Mouse (Mus musculus): Measurements from ENCODE around the gene 6030452D12Rik. TPM values are rescaled to one million over a fixed set of nuclear protein-coding genes. Genes with fewer than 3 reads are reported as not detected.

6030452D12Rik gene
- polyA plus RNA-seq, 1 experiment from 2014 or later = not detected

DNA sequence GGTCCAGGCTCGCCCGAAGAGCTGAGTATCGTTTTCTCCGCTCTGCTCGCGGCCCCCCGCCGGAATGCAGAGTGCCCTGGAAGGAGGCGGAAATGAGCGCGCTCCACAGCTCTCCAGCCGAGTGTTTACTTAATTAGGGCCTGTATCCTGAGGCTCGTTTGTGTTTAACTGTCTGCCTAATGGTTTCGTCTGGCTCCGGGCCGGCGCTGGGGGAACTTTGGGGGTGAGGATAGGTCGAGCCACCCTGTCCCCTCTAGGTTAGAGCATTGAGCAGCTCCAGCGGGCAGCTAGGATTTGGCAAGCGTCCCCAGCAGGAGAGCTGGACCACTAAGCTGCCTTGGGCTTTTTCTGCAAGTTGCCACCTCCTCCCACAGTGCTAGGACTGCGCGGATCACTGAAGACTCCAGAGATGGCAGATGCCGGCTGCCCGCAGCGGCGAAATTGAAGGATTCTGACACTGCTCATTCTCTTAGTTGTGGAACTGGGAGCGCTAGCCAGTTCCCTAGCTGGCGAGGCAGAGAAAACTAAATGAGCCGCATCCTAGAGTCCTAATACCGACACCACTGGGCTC is 7.5 kb downstream of the 6030452D12Rik start:
- peaks cover 7% of the 10 kb centered on the region; the same call in 1 of the 2 replicates for H3K4me1 ChIP-seq (replicated peaks; ENCODE audit: control insufficient read depth, insufficient read depth)
- TF ChIP-seq EP300 (optimal IDR thresholded peaks at IDR 0.05) (no peak), CTCF (IDR thresholded peaks at IDR 0.05; ENCODE audit: low read depth) (no peak)
- H3K4me2 ChIP-seq (replicated peaks; ENCODE audit: low read depth) = peak overlapping the region; percentile 60
- peak overlapping the region; percentile 63 for H3K27ac ChIP-seq (replicated peaks)
- no peaks in the 10 kb centered on the region for H3K36me3 ChIP-seq (ENCODE audit: control insufficient read depth, insufficient read depth, low read length)
- 6% methylated on average over 30 of the region's 30 CpGs for WGBS
- peak overlapping the region; percentile 22; the same call in 1 of the 2 replicates for H3K4me3 ChIP-seq (ENCODE audit: low read depth, low read length)
- ATAC-seq (ENCODE audit: low FRiP score, low TSS enrichment) = peak; percentile 48; the same call in 1 of the 2 replicates
- peak overlapping the region; percentile 54 for H3K9ac ChIP-seq (ENCODE audit: low read length)
- peak; percentile 61 for DNase-seq (ENCODE audit: low spot score)
- no peaks in the 10 kb centered on the region for H3K27me3 ChIP-seq (ENCODE audit: control insufficient read depth, insufficient read depth, low read length)
- no peaks in the 10 kb centered on the region for H3K9me3 ChIP-seq (ENCODE audit: control insufficient read depth, low read length)

GRCm38 (mm10) chr8:106508456-106508855 is 8.1 kb downstream of the 6030452D12Rik start:
- Histone ChIP-seq H3K36me3 (ENCODE audit: control insufficient read depth, insufficient read depth, low read length) (no peaks in the 10 kb centered on the region), H3K4me2 (replicated peaks; ENCODE audit: low read depth) (no peak overlapping the region), H3K9me3 (ENCODE audit: control insufficient read depth, low read length) (no peaks in the 10 kb centered on the region), H3K27ac (replicated peaks) (no peak overlapping the region; the same call in 1 of the 2 replicates), H3K4me1 (replicated peaks; ENCODE audit: control insufficient read depth, insufficient read depth) (peaks cover 7% of the 10 kb centered on the region; the same call in 1 of the 2 replicates), H3K4me3 (ENCODE audit: low read depth, low read length) (no peak overlapping the region), H3K27me3 (ENCODE audit: control insufficient read depth, insufficient read depth, low read length) (no peaks in the 10 kb centered on the region), H3K9ac (ENCODE audit: low read length) (no peak overlapping the region)
- TF ChIP-seq CTCF (IDR thresholded peaks at IDR 0.05; ENCODE audit: low read depth) = no peak
- no peak for TF ChIP-seq EP300 (optimal IDR thresholded peaks at IDR 0.05)
- WGBS = 51% methylated on average over 3 of the region's 3 CpGs
- no peak for ATAC-seq (ENCODE audit: low FRiP score, low TSS enrichment)
- no peak for DNase-seq (ENCODE audit: low spot score)

- H3K4me3 ChIP-seq (ENCODE audit: low read depth, low read length) = no peak overlapping the region
- DNase-seq (ENCODE audit: low spot score) (no peak), ATAC-seq (ENCODE audit: low FRiP score, low TSS enrichment) (no peak)
- no peak overlapping the region for H3K9ac ChIP-seq (ENCODE audit: low read length)
- no peak overlapping the region for H3K4me2 ChIP-seq (replicated peaks; ENCODE audit: low read depth)
- no peak overlapping the region for H3K27ac ChIP-seq (replicated peaks)
- TF ChIP-seq EP300 (optimal IDR thresholded peaks at IDR 0.05) (no peak), CTCF (IDR thresholded peaks at IDR 0.05; ENCODE audit: low read depth) (no peak)
- WGBS = 72% methylated on average over 8 of the region's 8 CpGs
- no peaks in the 10 kb centered on the region for H3K36me3 ChIP-seq (ENCODE audit: control insufficient read depth, insufficient read depth, low read length)
- no peaks in the 10 kb centered on the region for H3K27me3 ChIP-seq (ENCODE audit: control insufficient read depth, insufficient read depth, low read length)
- peaks cover 7% of the 10 kb centered on the region; the same call in 1 of the 2 replicates for H3K4me1 ChIP-seq (replicated peaks; ENCODE audit: control insufficient read depth, insufficient read depth)
- no peaks in the 10 kb centered on the region for H3K9me3 ChIP-seq (ENCODE audit: control insufficient read depth, low read length)
These were observed 8.9 kb downstream of the 6030452D12Rik start for GRCm38 (mm10) chr8:106509079-106509780.

- Histone ChIP-seq H3K27me3 (ENCODE audit: control insufficient read depth, insufficient read depth, low read length) (no peaks in the 10 kb centered on the region), H3K9ac (ENCODE audit: low read length) (peak within 1 kb of the TSS; percentile 68), H3K4me3 (ENCODE audit: low read depth, low read length) (peak within 1 kb of the TSS; percentile 56), H3K4me1 (replicated peaks; ENCODE audit: control insufficient read depth, insufficient read depth) (peaks cover 7% of the 10 kb centered on the region; the same call in 1 of the 2 replicates), H3K4me2 (replicated peaks; ENCODE audit: low read depth) (peak within 1 kb of the TSS; percentile 58), H3K27ac (replicated peaks) (peak within 1 kb of the TSS; percentile 85), H3K9me3 (ENCODE audit: control insufficient read depth, low read length) (no peaks in the 10 kb centered on the region), H3K36me3 (ENCODE audit: control insufficient read depth, insufficient read depth, low read length) (no peaks in the 10 kb centered on the region)
- peak; percentile 91 for ATAC-seq (ENCODE audit: low FRiP score, low TSS enrichment)
- DNase-seq (ENCODE audit: low spot score) = peak; percentile 92
- WGBS = 4% methylated on average over 34 of the region's 34 CpGs
- TF ChIP-seq EP300 (optimal IDR thresholded peaks at IDR 0.05) (no peak), CTCF (IDR thresholded peaks at IDR 0.05; ENCODE audit: low read depth) (peak; percentile 11; the same call in 1 of the 2 replicates)
These were observed 10.1 kb downstream of the 6030452D12Rik start, which contains the start of gene Cdh3 for GRCm38 (mm10) chr8:106510365-106510975. Cdh3 (plus strand) TSS chr8:106510891.

DNA sequence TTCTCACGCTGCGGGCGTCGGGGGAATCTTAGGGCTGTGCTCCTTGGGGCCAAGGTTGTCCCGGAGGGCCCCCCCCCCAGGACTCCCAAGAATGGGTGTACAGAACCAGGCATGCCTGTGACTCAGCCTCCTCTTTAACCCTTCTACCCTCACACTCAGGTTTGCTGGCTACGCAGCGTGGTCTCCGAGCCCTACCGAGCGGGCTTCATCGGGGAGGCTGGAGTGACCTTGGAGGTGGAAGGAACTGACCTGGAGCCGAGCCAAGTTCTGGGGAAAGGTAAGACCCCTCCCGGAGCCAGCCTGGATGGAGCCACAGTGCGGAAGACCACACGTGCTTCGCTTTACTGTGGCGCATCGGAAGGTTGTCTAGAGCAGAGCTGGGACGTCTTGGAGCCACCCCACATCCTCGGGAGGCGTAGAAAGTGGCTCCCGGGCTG is 10.8 kb downstream of the 6030452D12Rik start:
- DNase-seq (ENCODE audit: low spot score) (peak; percentile 30), ATAC-seq (ENCODE audit: low FRiP score, low TSS enrichment) (peak; percentile 56)
- Histone ChIP-seq H3K4me1 (replicated peaks; ENCODE audit: control insufficient read depth, insufficient read depth) (peaks cover 7% of the 10 kb centered on the region; the same call in 1 of the 2 replicates), H3K9ac (ENCODE audit: low read length) (peak overlapping the region; percentile 68), H3K27ac (replicated peaks) (peak overlapping the region; percentile 85), H3K27me3 (ENCODE audit: control insufficient read depth, insufficient read depth, low read length) (no peaks in the 10 kb centered on the region), H3K4me3 (ENCODE audit: low read depth, low read length) (peak overlapping the region; percentile 56), H3K36me3 (ENCODE audit: control insufficient read depth, insufficient read depth, low read length) (no peaks in the 10 kb centered on the region), H3K4me2 (replicated peaks; ENCODE audit: low read depth) (peak overlapping the region; percentile 58), H3K9me3 (ENCODE audit: control insufficient read depth, low read length) (no peaks in the 10 kb centered on the region)
- WGBS = under 1% methylated on average over 22 of the region's 22 CpGs
- TF ChIP-seq EP300 (optimal IDR thresholded peaks at IDR 0.05) (no peak), CTCF (IDR thresholded peaks at IDR 0.05; ENCODE audit: low read depth) (no peak)

All from stomach, postnatal 0 days (tissue).